21 mouse cellular contexts compared by ENCODE assay signal in the genomic region with DNA sequence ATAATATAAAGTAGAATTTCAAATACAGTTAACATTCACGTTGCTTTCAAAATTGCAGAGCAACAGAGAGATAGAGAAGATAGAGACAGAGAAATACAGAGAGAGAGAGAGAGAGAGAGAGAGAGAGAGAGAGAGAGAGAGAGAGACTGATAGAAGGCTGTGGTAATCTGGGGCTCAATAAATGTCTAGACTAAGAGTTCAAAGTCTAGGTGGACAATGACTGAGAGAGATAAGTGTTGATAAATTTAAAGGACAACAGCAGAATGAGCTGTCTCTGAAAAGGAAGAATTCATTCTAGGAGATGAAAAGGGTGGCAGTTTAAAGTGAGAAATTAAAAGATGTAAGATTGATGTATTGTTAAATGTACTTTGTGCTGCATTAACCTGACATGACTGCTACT.
DNase-seq lines count a peak whose midpoint lies in the region; ATAC-seq and TF ChIP-seq lines count a peak whose summit lies in the region.
"Had no signal": no experiment of that assay in that cellular context is flagged by ENCODE, and none has a peak within 500 bp of the region (broad histone marks: within the 10 kb centered on the region; RNA-seq: fewer than 3 reads in every experiment).

No protein-coding gene starts in this region.

- H3K27me3 ChIP-seq in intestine, embryonic 15.5 days (replicated peaks), result no peaks in the 10 kb centered on the region
- no peaks in the 10 kb centered on the region for H3K27me3 ChIP-seq in intestine, embryonic 16.5 days (replicated peaks; ENCODE audit: control insufficient read depth, insufficient read depth, low read length)
- no peaks in the 10 kb centered on the region for H3K27me3 ChIP-seq in intestine, postnatal 0 days (replicated peaks; ENCODE audit: control insufficient read depth, insufficient read depth, low read length)
- H3K27me3 ChIP-seq: CH12.LX had no signal

- H3K4me2 ChIP-seq in intestine, embryonic 15.5 days (replicated peaks), result no peak overlapping the region
- H3K4me2 ChIP-seq in intestine, embryonic 16.5 days (ENCODE audit: low read depth, low read length), result no peak overlapping the region
- H3K4me2 ChIP-seq in intestine, postnatal 0 days (replicated peaks; ENCODE audit: low read depth), result no peak overlapping the region

- peak; percentile 53; the same call in 1 of the 2 replicates for ATAC-seq in intestine, embryonic 15.5 days
- ATAC-seq in intestine, embryonic 16.5 days, result peak; percentile 69
- ATAC-seq in intestine, postnatal 0 days, result peak; percentile 51; the same call in 1 of the 2 replicates
- ATAC-seq: activated CD4-positive, CD25-positive, alpha-beta regulatory T cell, adult 4 months; CD4-positive, CD25-positive, alpha-beta regulatory T cell, adult 4 months; Patski had no signal

- 37% methylated on average over 1 of the region's 1 CpGs for WGBS in intestine, embryonic 15.5 days
- 38% methylated on average over 1 of the region's 1 CpGs for WGBS in intestine, embryonic 16.5 days
- 19% methylated on average over 1 of the region's 1 CpGs for WGBS in intestine, postnatal 0 days

- H3K9ac ChIP-seq in intestine, embryonic 15.5 days, result no peak overlapping the region
- no peak overlapping the region for H3K9ac ChIP-seq in intestine, embryonic 16.5 days (ENCODE audit: low read depth, low read length)
- H3K9ac ChIP-seq in intestine, postnatal 0 days (ENCODE audit: low read depth, low read length), result no peak overlapping the region

- DNase-seq in cerebellum, postnatal 10 days, result no peak
- DNase-seq in lung, adult 18-20 months, result no peak
- DNase-seq in thymus, postnatal 25 days, result no peak
- DNase-seq: adrenal gland, adult 2 months; adrenal gland, adult 8-10 months; adrenal gland, postnatal 10 days; adrenal gland, postnatal 14 days; adrenal gland, postnatal 25 days; adrenal gland, postnatal 36 days; B cell, adult 2 months; cerebellum, adult 11 months; cerebellum, adult 11-12 months; cerebellum, adult 18-20 months had no signal

- H3K4me3 ChIP-seq in intestine, embryonic 15.5 days (replicated peaks), result no peak overlapping the region
- no peak overlapping the region for H3K4me3 ChIP-seq in intestine, embryonic 16.5 days (ENCODE audit: low read length)
- H3K4me3 ChIP-seq in intestine, postnatal 0 days (ENCODE audit: low read depth, low read length), result no peak overlapping the region

- H3K9me3 ChIP-seq in intestine, embryonic 15.5 days, result no peaks in the 10 kb centered on the region
- H3K9me3 ChIP-seq in intestine, embryonic 16.5 days (ENCODE audit: control insufficient read depth, low read length), result no peaks in the 10 kb centered on the region
- H3K9me3 ChIP-seq in intestine, postnatal 0 days (ENCODE audit: control insufficient read depth), result no peaks in the 10 kb centered on the region
- H3K9me3 ChIP-seq: G1E had no signal

- no peak overlapping the region for H3K27ac ChIP-seq in intestine, embryonic 15.5 days
- H3K27ac ChIP-seq in intestine, embryonic 16.5 days (ENCODE audit: low read length), result no peak overlapping the region
- no peak overlapping the region for H3K27ac ChIP-seq in intestine, postnatal 0 days (ENCODE audit: low read depth, low read length)

- no peaks in the 10 kb centered on the region for H3K4me1 ChIP-seq in intestine, embryonic 15.5 days (replicated peaks)
- no peaks in the 10 kb centered on the region for H3K4me1 ChIP-seq in intestine, embryonic 16.5 days (ENCODE audit: control insufficient read depth, insufficient read depth, low read length)
- no peaks in the 10 kb centered on the region for H3K4me1 ChIP-seq in intestine, postnatal 0 days (replicated peaks; ENCODE audit: control insufficient read depth, insufficient read depth, low read length)

- no peak for TF ChIP-seq CTCF in intestine, postnatal 0 days (IDR thresholded peaks at IDR 0.05; ENCODE audit: low read depth)

- no peaks in the 10 kb centered on the region for H3K36me3 ChIP-seq in intestine, embryonic 15.5 days
- H3K36me3 ChIP-seq in intestine, embryonic 16.5 days (ENCODE audit: control insufficient read depth, insufficient read depth, low read length), result no peaks in the 10 kb centered on the region
- no peaks in the 10 kb centered on the region for H3K36me3 ChIP-seq in intestine, postnatal 0 days (ENCODE audit: control insufficient read depth, insufficient read depth)
- H3K36me3 ChIP-seq: G1E had no signal
